Mouse (Mus musculus): ENCODE measurements around the gene Exoc2. TPM values are rescaled to one million over a fixed set of nuclear protein-coding genes. Genes with fewer than 3 reads are reported as not detected.

The Exoc2 gene
- polyA plus RNA-seq, 2 experiments, result 7.0 to 13.8 TPM

DNA sequence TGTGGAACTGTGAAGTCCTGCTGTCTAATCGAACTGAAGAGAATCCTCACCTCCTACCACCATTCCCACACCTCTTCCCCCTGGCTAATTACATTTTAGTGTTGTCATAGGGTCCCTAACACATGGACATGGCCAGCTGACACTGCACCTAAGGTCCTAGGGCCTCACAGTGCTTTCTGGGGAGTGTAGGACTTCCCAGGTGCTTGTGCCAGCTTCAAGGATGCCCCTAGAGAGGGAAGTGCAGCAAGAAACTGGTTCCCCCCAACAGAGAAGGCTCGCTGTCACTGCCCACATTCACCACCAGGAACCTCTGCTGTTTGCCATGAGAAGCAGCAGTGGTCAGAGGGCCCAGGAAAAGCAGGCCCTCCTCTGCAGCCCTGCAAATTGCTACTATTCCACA is 123.2 kb downstream of the Exoc2 start:
- Histone ChIP-seq H3K27me3 (ENCODE audit: control insufficient read depth, insufficient read depth, low read length) (no peaks in the 10 kb centered on the region), H3K36me3 (replicated peaks; ENCODE audit: control insufficient read depth, insufficient read depth, low read depth) (no peaks in the 10 kb centered on the region), H3K4me3 (ENCODE audit: insufficient read depth in 1 of 2, low read depth in 2 of 2, low read length in 2 of 2) (no peak overlapping the region), H3K9me3 (ENCODE audit: control insufficient read depth, low read length) (no peaks in the 10 kb centered on the region), H3K9ac (replicated peaks) (no peak overlapping the region), H3K27ac (no peak overlapping the region), H3K4me1 (replicated peaks; ENCODE audit: control insufficient read depth in 2 of 2, insufficient read depth in 2 of 2, low read length in 1 of 2) (no peaks in the 10 kb centered on the region), H3K4me2 (ENCODE audit: low read depth) (no peak overlapping the region)
- no peak for ATAC-seq (ENCODE audit: insufficient read depth)
- 58% methylated on average over 2 of the region's 2 CpGs for WGBS (ENCODE audit: insufficient replicate concordance)
- TF ChIP-seq CTCF (IDR thresholded peaks at IDR 0.05; ENCODE audit: low read depth) (no peak), EP300 (IDR thresholded peaks at IDR 0.05; ENCODE audit: low read depth) (no peak)
- DNase-seq (ENCODE audit: low read depth in 3 of 3, low spot score in 3 of 3), result no peak

DNA sequence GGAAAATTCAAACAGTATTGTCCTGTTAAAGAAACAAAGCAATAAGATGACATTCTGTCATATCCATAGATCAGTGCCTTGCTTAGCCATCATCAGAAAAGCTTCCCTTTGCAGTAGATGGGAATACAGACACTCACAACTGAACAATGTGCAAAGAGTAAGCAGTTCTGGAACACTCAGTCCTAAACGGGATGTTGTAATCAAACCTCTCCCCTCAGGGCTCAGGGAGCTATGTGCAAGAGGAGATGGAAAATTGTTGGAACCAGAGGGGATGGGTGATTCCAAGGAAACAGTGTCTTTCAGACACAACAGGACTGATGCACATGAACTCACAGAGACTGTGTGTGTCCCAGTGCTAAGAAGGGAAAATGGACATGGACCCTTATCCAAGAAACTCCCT is 125.9 kb downstream of the Exoc2 start:
- H3K36me3 ChIP-seq (replicated peaks; ENCODE audit: control insufficient read depth, insufficient read depth, low read depth), result no peaks in the 10 kb centered on the region
- DNase-seq (ENCODE audit: low read depth in 3 of 3, low spot score in 3 of 3) (no peak), ATAC-seq (ENCODE audit: insufficient read depth) (no peak)
- H3K4me1 ChIP-seq (replicated peaks; ENCODE audit: control insufficient read depth in 2 of 2, insufficient read depth in 2 of 2, low read length in 1 of 2), result no peaks in the 10 kb centered on the region
- H3K4me2 ChIP-seq (ENCODE audit: low read depth), result no peak overlapping the region
- no peak overlapping the region for H3K27ac ChIP-seq
- no peak overlapping the region for H3K4me3 ChIP-seq (ENCODE audit: insufficient read depth in 1 of 2, low read depth in 2 of 2, low read length in 2 of 2)
- no peaks in the 10 kb centered on the region for H3K9me3 ChIP-seq (ENCODE audit: control insufficient read depth, low read length)
- H3K9ac ChIP-seq (replicated peaks), result no peak overlapping the region
- TF ChIP-seq CTCF (IDR thresholded peaks at IDR 0.05; ENCODE audit: low read depth), result no peak
- TF ChIP-seq EP300 (IDR thresholded peaks at IDR 0.05; ENCODE audit: low read depth), result no peak
- WGBS (ENCODE audit: insufficient replicate concordance), result 67% methylated on average over 1 of the region's 1 CpGs
- H3K27me3 ChIP-seq (ENCODE audit: control insufficient read depth, insufficient read depth, low read length), result no peaks in the 10 kb centered on the region

DNA sequence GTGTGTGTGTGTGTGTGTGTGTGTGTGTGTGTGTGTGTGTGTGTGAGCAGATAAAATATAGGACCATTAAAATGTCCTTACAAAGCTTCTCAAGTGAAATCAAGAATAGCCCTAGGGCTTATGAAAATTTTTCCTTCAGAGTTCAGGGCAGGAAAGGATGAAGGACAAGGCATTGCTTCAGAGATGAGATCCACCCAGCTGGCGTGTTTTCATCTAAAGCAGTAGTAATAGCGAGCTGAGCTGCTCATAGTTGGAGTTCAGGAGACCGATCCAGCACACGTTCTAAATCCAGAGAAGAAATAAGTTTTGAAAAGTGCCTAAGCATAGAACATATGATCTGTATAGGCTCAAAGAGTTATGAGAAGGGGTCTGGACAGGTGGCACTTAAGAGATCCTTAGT is 127.4 kb downstream of the Exoc2 start:
- H3K9me3 ChIP-seq (ENCODE audit: control insufficient read depth, low read length), result no peaks in the 10 kb centered on the region
- no peak overlapping the region for H3K9ac ChIP-seq (replicated peaks)
- 84% methylated on average over 4 of the region's 4 CpGs for WGBS (ENCODE audit: insufficient replicate concordance)
- H3K4me2 ChIP-seq (ENCODE audit: low read depth), result no peak overlapping the region
- TF ChIP-seq CTCF (IDR thresholded peaks at IDR 0.05; ENCODE audit: low read depth) (no peak), EP300 (IDR thresholded peaks at IDR 0.05; ENCODE audit: low read depth) (no peak)
- no peak overlapping the region for H3K4me3 ChIP-seq (ENCODE audit: insufficient read depth in 1 of 2, low read depth in 2 of 2, low read length in 2 of 2)
- ATAC-seq (ENCODE audit: insufficient read depth), result no peak
- H3K27me3 ChIP-seq (ENCODE audit: control insufficient read depth, insufficient read depth, low read length), result no peaks in the 10 kb centered on the region
- H3K4me1 ChIP-seq (replicated peaks; ENCODE audit: control insufficient read depth in 2 of 2, insufficient read depth in 2 of 2, low read length in 1 of 2), result no peaks in the 10 kb centered on the region
- H3K27ac ChIP-seq, result no peak overlapping the region
- H3K36me3 ChIP-seq (replicated peaks; ENCODE audit: control insufficient read depth, insufficient read depth, low read depth), result no peaks in the 10 kb centered on the region
- DNase-seq (ENCODE audit: low read depth in 3 of 3, low spot score in 3 of 3), result no peak

DNA sequence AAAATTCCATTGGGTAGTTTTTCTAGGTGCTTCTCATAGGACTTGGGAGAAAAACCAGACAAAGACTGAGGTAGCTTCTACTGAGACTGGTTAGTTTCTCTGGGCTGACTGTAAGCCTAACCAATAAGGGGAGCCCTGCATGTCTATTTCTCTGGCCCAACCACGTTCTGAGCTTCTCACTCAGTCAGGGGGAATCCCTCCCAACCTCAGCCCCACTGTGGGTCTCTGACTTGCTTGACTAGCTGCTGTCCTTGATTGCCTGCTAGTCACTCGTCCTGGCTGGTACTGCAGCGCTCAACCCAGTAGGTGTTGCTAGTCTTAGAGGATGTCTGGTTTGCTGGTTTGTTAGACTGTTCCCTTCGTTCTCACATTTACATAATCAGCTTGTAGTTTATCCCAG is 130.8 kb downstream of the Exoc2 start:
- Histone ChIP-seq H3K9ac (replicated peaks) (no peak overlapping the region), H3K27ac (no peak overlapping the region), H3K4me1 (replicated peaks; ENCODE audit: control insufficient read depth in 2 of 2, insufficient read depth in 2 of 2, low read length in 1 of 2) (no peaks in the 10 kb centered on the region), H3K4me2 (ENCODE audit: low read depth) (no peak overlapping the region), H3K27me3 (ENCODE audit: control insufficient read depth, insufficient read depth, low read length) (no peaks in the 10 kb centered on the region), H3K9me3 (ENCODE audit: control insufficient read depth, low read length) (no peaks in the 10 kb centered on the region), H3K4me3 (ENCODE audit: insufficient read depth in 1 of 2, low read depth in 2 of 2, low read length in 2 of 2) (no peak overlapping the region), H3K36me3 (replicated peaks; ENCODE audit: control insufficient read depth, insufficient read depth, low read depth) (no peaks in the 10 kb centered on the region)
- ATAC-seq (ENCODE audit: insufficient read depth), result no peak
- DNase-seq (ENCODE audit: low read depth in 3 of 3, low spot score in 3 of 3), result no peak
- WGBS (ENCODE audit: insufficient replicate concordance), result 68% methylated on average over 4 of the region's 4 CpGs
- no peak for TF ChIP-seq EP300 (IDR thresholded peaks at IDR 0.05; ENCODE audit: low read depth)
- no peak for TF ChIP-seq CTCF (IDR thresholded peaks at IDR 0.05; ENCODE audit: low read depth)

DNA sequence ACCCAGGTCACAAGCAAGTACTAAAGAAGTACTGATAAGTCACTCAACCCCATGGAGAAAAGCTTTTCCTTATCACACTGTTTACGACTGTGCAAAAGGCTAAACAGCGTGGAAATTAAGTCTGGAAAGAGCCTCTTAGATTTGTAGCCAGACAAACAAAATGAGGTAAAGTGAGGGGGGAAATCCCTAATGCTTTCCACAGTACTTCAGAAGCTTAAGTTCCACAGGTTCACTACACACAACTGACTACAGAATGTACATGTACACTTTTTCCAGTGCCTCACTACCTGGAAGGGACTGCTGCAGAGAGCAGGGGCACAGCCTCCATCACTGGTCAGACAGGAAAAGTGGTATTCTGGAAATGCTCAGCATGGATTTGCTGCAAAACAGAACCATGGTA is 132.1 kb downstream of the Exoc2 start:
- DNase-seq (ENCODE audit: low read depth in 3 of 3, low spot score in 3 of 3) (no peak), ATAC-seq (ENCODE audit: insufficient read depth) (no peak)
- no peaks in the 10 kb centered on the region for H3K4me1 ChIP-seq (replicated peaks; ENCODE audit: control insufficient read depth in 2 of 2, insufficient read depth in 2 of 2, low read length in 1 of 2)
- H3K36me3 ChIP-seq (replicated peaks; ENCODE audit: control insufficient read depth, insufficient read depth, low read depth), result no peaks in the 10 kb centered on the region
- H3K4me2 ChIP-seq (ENCODE audit: low read depth), result no peak overlapping the region
- no peak overlapping the region for H3K9ac ChIP-seq (replicated peaks)
- H3K27ac ChIP-seq, result no peak overlapping the region
- no peaks in the 10 kb centered on the region for H3K27me3 ChIP-seq (ENCODE audit: control insufficient read depth, insufficient read depth, low read length)
- H3K4me3 ChIP-seq (ENCODE audit: insufficient read depth in 1 of 2, low read depth in 2 of 2, low read length in 2 of 2), result no peak overlapping the region
- 72% methylated on average over 2 of the region's 2 CpGs for WGBS (ENCODE audit: insufficient replicate concordance)
- H3K9me3 ChIP-seq (ENCODE audit: control insufficient read depth, low read length), result no peaks in the 10 kb centered on the region
- TF ChIP-seq CTCF (IDR thresholded peaks at IDR 0.05; ENCODE audit: low read depth), result no peak
- no peak for TF ChIP-seq EP300 (IDR thresholded peaks at IDR 0.05; ENCODE audit: low read depth)
